Mouse (Mus musculus): ENCODE measurements around the gene Atg13.
A peak's percentile ranks its signal among the peaks of the same experiment; 100 is the strongest.

Gene Atg13

DNA sequence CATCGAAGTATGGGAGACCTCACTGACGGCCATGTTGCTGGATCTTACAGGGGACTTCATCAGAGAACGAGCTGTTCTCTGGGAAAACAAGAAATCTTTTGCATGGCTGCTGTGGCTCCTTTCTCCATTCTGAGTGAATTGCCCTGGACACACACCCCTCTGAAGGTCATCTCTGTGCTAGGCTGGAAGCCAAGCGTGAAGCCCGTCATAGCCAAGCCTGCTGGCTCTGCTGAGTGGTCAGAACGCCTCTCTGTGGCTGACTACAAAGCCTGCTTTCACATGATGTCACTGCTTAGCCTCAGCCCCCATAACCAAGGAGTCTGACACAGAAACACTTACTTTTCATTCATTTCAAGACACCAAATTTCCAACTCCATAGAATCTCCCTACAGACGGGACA, 20.9 kb downstream of the Atg13 start:
- no peak for DNase-seq

DNA sequence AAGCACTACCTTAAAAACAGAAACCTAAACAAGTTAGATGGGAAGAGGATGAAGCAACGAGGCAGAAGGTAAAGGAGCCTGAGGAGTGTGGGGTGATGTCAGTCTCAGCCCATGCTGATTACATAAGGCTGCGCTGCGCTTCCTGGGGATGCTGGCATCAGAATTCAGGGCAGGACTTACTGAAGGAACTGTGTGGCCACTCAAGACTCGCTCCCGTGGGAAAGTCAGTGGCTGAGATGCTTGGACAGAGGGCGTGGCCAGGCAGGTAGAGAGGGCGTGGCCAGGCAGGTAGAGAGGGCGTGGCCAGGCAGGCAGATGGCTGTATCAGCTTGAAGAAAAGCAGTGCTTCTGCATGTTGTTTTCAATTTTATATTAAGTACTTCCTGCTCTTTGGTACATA, 26.5 kb downstream of the Atg13 start:
- DNase-seq: no peak

DNA sequence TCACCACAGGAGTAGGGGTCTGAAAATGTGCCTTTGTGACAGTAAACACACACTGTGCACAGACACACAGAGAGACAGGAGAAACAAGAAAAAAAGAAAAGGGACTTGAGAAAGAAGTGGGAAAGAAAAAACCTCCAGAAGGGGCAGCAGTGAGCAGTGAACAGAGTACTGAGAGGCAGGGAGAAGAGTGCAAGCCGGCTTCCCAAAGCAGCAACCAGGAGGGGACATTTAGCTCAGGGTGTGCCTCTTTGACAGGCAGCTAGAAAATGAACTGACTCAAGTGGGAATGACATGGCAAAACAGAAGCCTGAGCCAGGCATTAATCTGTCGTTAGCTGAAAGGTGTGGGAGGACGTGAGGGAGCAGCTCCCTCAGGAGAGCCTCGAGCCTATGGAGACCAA, 27.5 kb downstream of the Atg13 start:
- peak; percentile 70 for DNase-seq

DNA sequence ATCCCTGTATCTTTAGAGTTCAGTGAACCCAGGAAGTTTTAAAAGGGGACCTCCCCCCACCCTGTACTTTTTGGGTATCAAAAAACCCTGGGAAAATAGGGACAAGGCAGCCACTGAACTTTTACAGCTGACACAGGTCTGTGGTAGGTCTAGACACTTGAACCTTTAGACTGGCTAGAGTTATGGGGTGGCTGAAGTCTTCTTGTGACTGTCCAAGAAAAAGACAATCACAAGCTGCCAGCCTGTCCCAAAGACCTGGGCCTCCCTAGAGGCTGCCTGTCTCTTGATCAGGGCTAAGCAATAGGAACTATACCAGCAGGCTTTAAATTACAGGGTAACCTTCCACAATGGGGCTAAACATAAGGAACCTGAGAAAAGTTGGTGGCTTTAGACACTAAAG, 33.4 kb downstream of the Atg13 start:
- DNase-seq: no peak

DNA sequence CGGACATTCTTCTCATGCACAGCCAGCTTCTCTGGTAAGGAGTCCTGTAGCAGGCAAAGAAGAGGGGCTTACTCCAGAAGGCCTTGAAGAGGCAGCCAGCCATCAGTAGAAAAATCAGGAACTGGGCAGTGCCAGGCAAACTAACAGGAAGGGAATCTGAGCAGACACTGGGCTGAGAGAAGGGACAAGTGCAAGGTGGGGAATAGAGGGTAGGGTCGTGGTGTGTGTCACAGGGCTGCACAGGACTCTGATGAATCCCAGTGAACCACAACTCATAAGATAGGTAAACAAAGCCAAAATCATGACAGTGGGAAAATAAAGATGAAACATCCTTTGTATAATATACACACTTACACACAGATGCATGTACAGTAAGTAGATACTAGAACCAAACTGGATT, 34.0 kb downstream of the Atg13 start:
- no peak for DNase-seq

DNA sequence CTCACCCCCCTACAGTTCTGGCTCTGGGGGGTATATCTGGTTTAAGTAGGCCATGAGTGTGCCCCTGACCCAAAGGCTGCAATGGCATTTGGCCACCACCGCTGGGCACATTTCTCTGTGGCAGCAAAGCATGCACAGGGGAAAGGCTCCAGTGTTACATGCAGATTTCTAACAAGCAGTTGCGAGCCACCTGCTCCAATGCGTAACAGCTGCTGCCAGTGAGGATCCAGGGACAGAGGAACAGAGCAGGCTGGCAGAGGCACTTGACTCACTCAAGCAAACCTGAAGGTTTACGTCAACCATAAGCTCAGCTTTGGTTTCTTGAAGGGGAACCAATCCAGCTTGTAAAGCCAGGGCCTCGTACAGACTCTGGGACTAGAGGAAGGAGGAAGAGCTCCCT, 35.5 kb downstream of the Atg13 start:
- DNase-seq: no peak

DNA sequence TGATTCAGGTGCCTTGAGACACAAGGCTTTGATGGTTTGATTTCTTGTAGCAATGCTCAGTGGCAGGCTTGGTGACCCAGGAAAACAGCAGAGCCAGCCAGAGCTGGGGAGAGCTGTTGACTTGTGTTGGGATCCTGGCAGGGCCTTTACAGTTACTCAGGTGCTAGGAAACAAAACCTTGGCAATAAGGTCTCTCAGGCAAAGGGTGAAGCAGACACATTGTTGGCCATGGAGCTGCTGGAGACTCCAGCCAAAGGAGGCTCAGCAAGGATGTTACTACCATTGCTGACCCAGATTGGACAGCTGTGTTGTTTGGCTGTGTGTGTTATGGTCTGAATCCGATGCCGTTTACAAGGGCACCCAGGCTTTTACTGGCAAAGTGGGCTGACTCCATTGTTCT, 36.8 kb downstream of the Atg13 start:
- no peak for DNase-seq

DNA sequence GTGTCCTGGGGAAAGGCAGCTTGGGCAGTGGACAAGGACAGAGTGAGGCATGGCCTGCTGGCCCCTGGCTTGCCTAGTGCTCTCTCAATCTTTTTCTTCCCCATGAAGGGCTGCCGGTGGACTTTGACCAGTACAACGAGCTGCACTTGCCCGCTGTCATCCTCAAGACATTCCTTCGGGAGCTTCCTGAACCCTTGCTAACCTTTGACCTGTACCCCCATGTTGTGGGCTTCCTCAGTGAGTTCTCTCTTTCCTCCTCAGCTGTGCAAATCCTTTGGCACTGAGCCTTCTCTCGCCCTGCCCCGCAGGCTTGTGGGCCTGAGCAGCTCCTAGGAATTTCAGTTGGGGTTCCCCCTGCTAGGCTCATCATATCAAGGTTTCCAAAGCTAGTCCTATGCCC, 40.3 kb downstream of the Atg13 start:
- peak; percentile 33 for DNase-seq

DNA sequence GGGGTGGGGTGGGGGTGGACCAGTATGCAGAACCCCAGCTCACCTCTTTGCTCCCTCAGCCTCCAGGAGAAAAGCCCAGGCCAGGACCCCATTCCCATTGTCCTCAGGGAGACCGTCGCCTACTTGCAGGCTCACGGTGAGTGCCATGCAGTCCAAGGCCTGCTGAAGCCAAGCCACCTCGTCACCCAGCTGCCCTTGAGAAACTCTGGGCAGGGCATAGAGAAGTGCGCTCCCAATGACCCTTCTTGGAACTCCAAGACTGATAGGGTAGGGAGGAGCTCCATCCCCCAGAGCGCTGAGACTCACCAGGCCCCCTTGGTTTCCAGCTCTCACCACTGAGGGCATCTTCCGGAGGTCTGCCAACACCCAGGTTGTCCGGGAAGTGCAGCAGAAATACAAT, 41.0 kb downstream of the Atg13 start:
- no peak for DNase-seq

DNA sequence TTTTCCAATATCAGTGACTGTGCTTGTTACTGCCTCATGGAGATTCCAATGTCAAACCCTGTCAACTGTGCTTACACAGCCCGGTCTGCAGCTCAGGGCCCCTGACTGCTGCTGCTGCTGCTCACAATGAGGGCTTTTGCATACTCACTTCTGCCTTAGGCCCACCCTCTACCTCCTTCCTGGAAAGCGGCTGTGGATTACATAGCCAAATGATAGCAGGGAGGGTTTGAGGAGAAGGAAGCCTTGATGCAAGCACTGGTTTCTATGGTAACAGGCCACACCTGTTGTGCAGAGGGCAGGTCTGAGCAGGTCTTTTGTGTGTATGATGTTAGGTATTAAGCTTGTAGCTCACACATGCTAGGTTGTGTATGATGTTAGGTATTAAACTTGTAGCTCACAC, 42.6 kb downstream of the Atg13 start:
- no peak for DNase-seq

DNA sequence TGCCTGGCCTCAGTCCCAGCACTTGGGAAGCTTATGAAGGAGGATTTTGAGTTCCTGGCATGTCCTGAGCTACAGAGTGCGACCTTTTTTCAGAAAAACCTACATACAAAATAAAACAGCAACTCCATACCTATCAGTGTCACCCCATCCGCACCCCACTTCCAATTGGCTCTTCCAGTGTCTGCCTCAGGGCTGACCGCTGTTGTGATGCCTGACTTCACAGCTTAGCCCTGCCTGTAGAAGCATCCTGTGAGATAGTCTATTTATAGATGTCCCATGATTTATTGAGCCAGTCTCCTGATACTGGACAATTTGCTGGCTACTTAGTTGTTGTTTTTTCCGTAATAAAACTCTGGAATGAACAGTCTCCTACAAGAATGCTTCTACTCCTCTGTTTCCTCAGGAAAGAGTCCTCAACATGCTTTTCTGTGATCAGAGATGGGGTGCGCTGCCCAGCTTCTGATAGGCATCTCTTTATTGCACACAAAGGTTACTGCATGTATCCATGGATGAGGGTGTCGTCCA, 43.9 kb downstream of the Atg13 start:
- DNase-seq: no peak

DNA sequence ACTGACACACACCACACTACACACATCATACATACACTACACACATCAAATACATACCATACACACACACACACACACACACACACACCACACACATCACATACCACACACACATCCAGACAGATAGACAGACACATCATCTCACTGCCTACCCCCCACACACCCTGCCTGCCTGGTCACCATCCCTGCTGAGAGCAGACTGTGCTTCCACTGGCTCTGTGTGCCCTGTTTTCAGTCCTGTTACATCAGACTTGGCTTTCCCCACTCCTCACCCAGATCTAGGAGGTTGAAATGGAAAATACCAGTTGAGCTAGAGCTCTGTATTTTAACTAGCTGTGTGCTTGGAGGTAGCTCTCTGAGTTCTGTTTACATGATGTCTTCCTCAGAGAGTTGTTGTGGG, 45.6 kb downstream of the Atg13 start:
- DNase-seq: no peak

DNA sequence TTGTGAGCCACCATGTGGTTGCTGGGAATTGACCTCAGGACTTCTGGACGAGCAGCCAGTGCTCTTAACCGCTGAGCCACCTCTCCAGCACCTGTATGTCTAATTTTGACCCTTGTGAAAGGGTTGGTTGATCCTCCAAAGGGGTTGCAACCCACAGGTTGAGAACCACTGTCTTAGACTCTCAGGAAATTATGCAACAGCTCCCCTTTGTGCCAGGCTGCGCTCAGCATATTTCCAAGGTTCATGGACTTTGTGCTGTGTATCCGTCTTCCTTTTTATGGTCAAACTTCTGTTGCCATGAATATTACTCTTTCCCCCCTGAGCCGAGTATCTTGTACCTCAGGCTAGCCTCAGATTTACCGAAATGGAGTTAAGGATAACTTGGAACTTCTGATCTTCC, 49.4 kb downstream of the Atg13 start:
- DNase-seq: no peak

DNA sequence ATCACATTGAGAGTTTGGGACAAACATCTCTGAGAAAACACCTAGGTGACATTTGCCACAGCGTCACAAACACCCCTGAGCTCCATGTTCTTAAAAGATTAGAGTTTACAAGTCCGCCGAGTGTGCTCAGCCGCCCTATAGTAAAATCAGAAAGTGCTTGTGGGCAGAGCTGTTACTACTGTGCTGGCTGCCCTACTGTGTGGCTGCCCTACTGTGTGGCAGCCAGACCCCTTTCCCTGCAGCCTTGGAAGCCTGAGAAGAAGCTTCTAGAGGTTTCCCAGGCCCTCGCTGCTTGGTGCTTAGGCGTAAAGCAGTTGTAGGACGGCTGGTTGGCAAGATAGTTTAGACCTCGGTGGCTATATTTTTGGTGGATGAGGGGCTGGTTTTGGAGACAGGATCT, 50.7 kb downstream of the Atg13 start:
- DNase-seq: no peak

DNA sequence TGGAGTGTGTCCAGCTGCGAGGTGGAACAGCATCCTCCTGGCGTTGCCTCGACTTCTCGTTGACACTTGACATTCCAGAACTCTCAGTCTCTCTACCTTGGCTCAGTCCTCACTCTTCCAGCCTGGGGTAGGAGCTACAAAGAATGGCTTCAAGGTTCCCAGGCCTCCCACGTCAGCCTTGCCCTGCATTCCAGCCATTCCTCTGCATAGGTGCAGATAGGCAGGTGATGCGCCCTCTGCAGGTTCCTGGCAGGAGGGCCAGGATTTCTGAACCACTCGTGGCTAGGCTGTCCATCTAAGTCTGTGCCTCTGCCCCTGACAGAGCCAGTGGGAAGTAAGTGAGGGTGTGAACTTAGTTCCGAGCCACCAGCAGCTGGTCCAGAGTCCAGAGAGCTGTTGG, 53.6 kb downstream of the Atg13 start:
- DNase-seq: peak; percentile 49

DNA sequence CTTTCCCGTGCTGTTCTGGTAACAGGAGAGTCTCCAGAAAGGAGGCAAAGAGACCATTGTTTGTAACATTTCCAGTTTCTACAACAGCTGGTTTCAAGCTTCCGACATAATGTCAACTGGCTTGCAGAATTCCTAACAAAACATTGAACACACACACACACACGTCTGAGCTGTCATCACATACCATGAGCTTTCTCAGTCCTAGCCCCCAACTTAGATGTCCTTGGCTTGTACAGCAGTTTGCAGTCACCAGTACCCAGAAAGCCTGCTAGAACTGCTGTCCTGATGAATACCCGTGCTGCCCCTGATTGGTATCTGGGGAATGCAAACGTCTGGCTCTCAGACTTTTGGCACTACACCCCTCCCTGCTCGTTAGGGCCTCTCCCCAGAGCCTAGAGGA, 54.5 kb downstream of the Atg13 start:
- DNase-seq: no peak

DNA sequence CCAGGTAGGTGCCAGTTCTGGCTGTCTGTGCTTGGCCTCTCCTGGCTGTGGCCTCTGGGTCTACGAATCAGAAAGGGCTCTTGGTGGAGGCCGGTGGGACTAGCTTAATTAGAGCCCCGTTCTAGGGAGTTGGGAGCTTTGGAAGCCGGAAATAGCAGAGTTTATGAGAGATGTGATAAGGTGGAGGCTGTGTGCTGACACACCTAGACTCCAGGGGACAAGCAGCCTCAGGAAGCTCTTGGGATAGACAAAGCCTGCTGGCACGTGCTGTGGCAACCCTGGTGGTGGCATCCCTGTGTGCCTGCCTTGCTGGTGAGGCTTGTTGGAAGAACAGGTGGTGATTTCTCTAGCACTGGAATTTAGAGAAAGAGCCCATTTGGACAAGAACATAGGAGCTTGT, 55.0 kb downstream of the Atg13 start:
- DNase-seq: no peak

DNA sequence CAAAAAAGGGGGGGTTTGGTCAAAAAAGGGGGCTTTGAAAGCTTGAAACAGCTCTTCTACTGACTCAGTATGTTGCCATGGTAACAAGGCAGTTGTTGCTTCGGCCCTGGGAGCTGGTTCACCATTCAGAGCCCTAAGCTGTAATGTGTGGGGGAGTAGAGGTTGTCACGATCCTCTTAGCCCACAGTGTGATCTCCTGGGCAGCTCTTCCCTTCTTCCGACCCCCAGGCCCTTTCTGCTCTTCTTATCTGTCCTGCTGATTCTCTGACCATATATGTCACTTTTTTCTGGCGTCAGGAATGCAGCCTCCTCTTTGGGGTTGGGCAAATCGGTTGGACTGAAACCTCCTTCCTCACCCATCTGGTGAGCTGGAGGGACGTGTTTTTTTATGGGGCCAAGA, 57.5 kb downstream of the Atg13 start:
- DNase-seq: no peak

DNA sequence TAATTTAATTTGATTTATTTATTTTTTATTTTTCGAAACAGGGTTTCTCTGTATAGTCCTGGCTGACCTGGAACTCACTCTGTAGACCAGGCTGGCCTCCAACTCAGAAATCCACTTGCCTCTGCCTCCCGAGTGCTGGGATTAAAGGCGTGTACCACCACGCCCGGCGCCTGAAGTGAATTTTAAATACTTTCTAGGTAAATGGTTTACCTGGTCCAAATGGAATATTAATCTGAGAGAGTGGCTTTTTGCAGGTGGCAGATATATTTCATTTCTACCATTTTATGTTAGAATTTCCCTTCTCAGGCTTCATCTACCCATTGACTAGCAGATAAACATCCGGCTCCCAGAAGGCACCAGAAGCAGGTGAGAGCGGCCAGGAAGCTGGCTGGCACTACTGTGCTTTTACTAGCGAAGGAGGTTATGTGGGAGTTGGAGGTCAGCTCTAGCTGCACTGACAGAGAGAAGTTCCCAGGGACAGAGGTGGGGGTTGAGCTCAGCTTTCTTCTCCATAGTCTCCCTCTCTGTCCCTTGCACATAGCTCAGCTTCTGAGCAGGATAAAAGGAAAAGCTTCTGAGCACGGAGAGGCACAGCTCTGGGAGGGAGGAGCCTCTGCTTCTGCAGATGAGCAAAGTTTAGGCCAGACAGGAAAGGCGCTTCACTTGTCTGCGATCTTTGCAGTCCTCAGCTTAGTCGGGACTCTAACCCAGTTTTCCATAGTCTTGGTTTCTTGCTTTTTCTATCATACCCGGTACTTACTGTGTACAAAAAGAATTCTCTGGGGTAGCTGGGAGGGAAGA, 58.7 kb downstream of the Atg13 start:
- DNase-seq: no peak

DNA sequence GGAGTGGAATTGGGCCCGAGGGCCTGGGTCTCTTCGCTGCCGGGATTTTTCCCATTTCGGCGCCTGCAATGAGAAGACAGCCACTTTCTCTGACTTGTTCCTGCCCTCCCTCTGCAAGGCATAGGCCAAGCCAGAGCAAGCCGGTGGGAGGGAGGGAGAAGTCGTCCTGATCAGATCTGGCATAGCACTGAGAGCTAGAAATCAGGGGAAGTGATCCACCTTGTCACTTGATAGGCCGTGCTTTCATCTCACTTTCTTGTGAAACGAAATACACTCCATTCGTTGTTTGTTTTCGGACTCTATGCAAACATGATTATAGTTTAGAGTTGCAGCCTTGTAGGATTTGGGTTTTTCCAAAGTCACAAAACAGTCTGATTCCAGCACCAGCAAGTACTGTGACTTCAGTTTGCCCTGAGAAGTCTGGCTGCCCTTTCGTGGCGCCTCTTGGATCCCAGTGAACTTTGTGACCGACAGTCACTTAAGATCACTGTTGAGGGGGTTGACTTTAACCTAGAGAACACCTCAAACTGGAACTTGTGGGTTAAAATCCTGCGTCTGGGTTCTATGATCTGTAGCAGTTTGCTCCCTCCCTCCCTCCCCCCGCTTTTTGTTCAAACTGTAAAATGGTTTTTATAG, 59.9 kb downstream of the Atg13 start:
- no peak for DNase-seq

DNA sequence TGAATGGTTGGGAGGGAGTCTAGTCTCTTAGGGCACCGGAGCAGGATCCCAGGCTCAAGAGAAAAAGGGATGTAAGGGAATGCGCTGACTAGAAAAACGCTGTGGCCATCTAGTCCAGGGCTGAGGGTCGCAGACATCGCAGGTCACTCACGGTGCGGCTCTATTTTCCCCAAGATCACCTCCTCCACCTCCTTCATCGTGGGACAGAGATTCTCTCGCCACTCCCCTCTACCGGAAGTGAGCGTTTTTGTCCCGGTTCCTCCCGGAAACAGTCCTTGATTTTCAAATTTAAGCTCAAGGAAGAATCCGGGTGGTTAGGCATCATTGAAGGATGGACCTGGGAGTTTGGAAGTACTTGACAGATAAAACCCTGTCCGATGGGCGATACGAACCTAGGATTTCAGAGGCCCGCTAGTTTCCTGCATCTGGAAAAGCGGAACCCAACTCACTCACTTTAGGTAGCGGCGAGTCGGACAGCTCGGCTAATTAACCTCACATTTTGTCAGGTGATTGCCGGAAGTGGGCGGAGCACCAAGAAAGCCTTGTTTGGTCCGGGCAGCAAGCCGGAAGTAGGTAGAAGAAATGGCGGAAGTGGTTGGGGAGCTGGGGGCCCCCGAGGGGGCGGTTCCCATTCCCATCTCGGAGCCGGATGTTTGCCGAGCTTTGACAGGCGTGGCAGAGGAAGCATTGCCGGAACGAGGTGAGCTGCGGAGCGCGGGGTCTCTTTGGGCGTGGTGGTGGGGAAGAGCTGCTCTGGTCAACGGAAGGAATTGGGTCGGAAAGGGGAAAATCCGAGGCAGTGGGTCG, 60.6 kb downstream of the Atg13 start, which contains the start of the genes Zfp408 and Arhgap1:
TSS of gene Zfp408 (minus strand) at position 239 of the 807 bp plus-strand sequence.
TSS of gene Arhgap1 (plus strand) at position 308 of the 807 bp plus-strand sequence.
- peak; percentile 98 for DNase-seq

DNA sequence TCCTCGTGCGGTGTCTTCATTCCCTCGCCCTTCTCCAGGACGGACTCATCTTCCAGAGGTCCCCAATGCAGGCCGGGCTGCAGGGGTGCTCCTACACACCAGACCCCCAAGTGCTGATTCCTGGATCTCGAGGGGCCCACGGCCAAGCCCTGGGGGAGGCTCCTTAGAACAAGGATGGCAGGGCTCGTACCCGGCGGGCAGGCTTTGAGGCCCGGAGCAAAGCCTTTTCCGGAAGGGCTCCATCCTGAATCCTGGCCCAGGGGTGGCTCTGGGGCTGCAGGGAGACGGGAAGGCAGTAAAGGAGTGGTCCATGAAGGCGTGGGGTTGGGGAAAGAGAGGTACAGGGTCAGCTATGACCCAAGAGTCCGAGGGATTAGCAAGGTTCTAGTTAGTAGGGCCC, 61.2 kb downstream of the Atg13 start:
- DNase-seq: peak; percentile 38

DNA sequence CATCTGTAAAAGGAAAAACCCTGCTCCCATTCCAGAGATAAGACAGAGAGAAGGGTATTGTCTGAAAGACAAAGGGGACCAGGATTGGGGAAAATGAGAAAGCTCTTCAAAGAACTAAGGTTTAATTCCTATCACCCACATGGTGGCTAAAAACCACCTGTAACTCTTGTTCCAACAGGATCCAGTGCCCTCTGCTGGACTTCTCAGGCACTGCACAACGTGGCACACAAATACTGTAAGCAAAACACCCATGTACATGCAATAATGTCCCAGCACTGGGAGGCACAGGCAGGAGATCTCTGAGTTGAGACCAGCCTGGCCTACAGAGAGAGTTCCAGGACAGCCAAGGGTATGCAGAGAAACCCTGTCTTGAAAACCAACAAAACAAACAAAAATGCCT, 63.6 kb downstream of the Atg13 start:
- peak; percentile 77 for DNase-seq

DNA sequence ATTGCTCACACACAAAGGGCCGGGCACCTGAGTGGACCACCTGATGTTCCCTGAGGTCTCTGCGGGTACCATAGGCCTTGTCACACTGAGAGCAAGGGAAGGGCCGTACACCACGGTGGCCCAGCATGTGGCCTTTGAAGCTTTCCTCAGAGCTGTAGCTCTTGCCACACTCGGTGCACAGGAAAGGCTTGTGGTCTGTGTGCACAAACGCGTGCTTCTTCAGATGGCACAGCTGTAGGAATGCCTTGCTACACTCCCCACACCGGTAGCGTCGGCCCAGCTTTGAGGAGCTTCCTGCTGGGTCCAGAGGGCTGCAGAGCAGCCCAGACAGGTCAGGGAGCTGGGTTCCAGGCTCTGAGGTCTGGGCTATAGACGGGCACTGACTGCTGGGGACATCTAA, 64.6 kb downstream of the Atg13 start:
- DNase-seq: no peak
